Mouse (Mus musculus) heart, postnatal 25 days (tissue): ENCODE results near the gene Mettl26. TPM values are rescaled to one million over a fixed set of nuclear protein-coding genes. Genes with fewer than 3 reads are reported as not detected.

Source experiments
- DNase-seq: peaks from one replicate; pipeline ENCODE4 v3.0.0; 2022; ENCODE audit warnings: low spot score
- intact Hi-C: fragments of 180-260 bp; cut with DNase I; formaldehyde crosslinking; loops from one replicate; pipeline ENCODE4 v1.15.1; 2025
- total RNA-seq, 2 experiments: library from RNA; stranded (reverse); gene quantifications; 2 replicates each; pipeline ENCODE4 v1.2.3; 2021

Mettl26 gene
- total RNA-seq, 2 experiments from 2014 or later, result 13.6 to 14.4 TPM

- intact Hi-C loops, result no loop called here
- DNase-seq, result no peak
Measured at GRCm38 (mm10) chr17:25880196-25880910, 5.5 kb downstream of the Mettl26 start, which contains the start of gene Wfikkn1. Wfikkn1 (minus strand) TSS chr17:25880858.

GRCm38 (mm10) chr17:25880913-25881641 lies 6.2 kb downstream of the Mettl26 start:
- intact Hi-C loops, result no loop called here
- no peak for DNase-seq

GRCm38 (mm10) chr17:25881691-25882090 lies 6.8 kb downstream of the Mettl26 start:
- intact Hi-C loops, result no loop called here
- DNase-seq, result no peak

- no peak for DNase-seq
- intact Hi-C loops, result no loop called here
Measured at GRCm38 (mm10) chr17:25882306-25882705, 7.4 kb downstream of the Mettl26 start.

- intact Hi-C loops, result no loop called here
- no peak for DNase-seq
Measured at GRCm38 (mm10) chr17:25883268-25883667, 8.4 kb downstream of the Mettl26 start.

- DNase-seq, result no peak
- intact Hi-C loops, result no loop called here
Measured at GRCm38 (mm10) chr17:25883824-25884223, 8.9 kb downstream of the Mettl26 start.

GRCm38 (mm10) chr17:25885636-25886035 lies 10.8 kb downstream of the Mettl26 start:
- no peak for DNase-seq
- intact Hi-C loops, result no loop called here

GRCm38 (mm10) chr17:25886806-25887205 lies 11.9 kb downstream of the Mettl26 start:
- DNase-seq, result no peak
- intact Hi-C loops, result no loop called here

- intact Hi-C loops, result no loop called here
- no peak for DNase-seq
Measured at GRCm38 (mm10) chr17:25887467-25887866, 12.6 kb downstream of the Mettl26 start.

GRCm38 (mm10) chr17:25888837-25889236 lies 14.0 kb downstream of the Mettl26 start:
- intact Hi-C loops, result no loop called here
- DNase-seq, result no peak

- DNase-seq, result no peak
- intact Hi-C loops, result loop anchor here (1.0 to 10.0 kb wide), 5 partner anchors 19 to 198 kb away; partner anchors contain the start of genes Decr2, Nhlrc4 and Pigq
Measured at GRCm38 (mm10) chr17:25893975-25894617, 19.2 kb downstream of the Mettl26 start.

- intact Hi-C loops, result loop anchor here (2.0 to 10.0 kb wide), 2 partner anchors 17 to 49 kb away; partner anchors contain the start of genes Nhlrc4 and Pigq
- DNase-seq, result no peak
Measured at GRCm38 (mm10) chr17:25895415-25895814, 20.5 kb downstream of the Mettl26 start.

GRCm38 (mm10) chr17:25895891-25896290 lies 21.0 kb downstream of the Mettl26 start:
- DNase-seq, result no peak
- intact Hi-C loops, result loop anchor here (2.0 to 10.0 kb wide), 2 partner anchors 17 to 49 kb away; partner anchors contain the start of genes Nhlrc4 and Pigq

GRCm38 (mm10) chr17:25900193-25900592 lies 25.3 kb downstream of the Mettl26 start:
- no peak for DNase-seq
- intact Hi-C loops, result no loop called here

GRCm38 (mm10) chr17:25903061-25903460 lies 28.2 kb downstream of the Mettl26 start:
- DNase-seq, result no peak
- intact Hi-C loops, result no loop called here

- DNase-seq, result no peak
- intact Hi-C loops, result no loop called here
Measured at GRCm38 (mm10) chr17:25907640-25908039, 32.8 kb downstream of the Mettl26 start.

GRCm38 (mm10) chr17:25911816-25912215 lies 36.9 kb downstream of the Mettl26 start:
- no peak for DNase-seq
- intact Hi-C loops, result loop anchor here (2.0 kb wide), 1 partner anchor 17 kb away; no protein-coding TSS in a partner anchor

- intact Hi-C loops, result loop anchor here (2.0 kb wide), 1 partner anchor 19 kb away; no protein-coding TSS in a partner anchor
- no peak for DNase-seq
Measured at GRCm38 (mm10) chr17:25913186-25913876, 38.5 kb downstream of the Mettl26 start.

GRCm38 (mm10) chr17:25913877-25914275 lies 39.0 kb downstream of the Mettl26 start:
- no peak for DNase-seq
- intact Hi-C loops, result loop anchor here (2.0 kb wide), 1 partner anchor 19 kb away; no protein-coding TSS in a partner anchor

GRCm38 (mm10) chr17:25914295-25914694 lies 39.4 kb downstream of the Mettl26 start:
- DNase-seq, result no peak
- intact Hi-C loops, result no loop called here
